Mouse (Mus musculus) CH12.LX (cell line): ENCODE results near the gene Sept9.

Experiments
- CTCF ChIP-seq, 2 experiments: IDR thresholded peaks in 1 of 2; conservative IDR thresholded peaks in 1 of 2; 2 replicates each; pipeline ENCODE4 v1.5.1; 2011 to 2012; ENCODE audit warnings: low read depth in 2 of 2, low read length in 2 of 2, improper control_type of control experiment in 1 of 2, inconsistent platforms in 1 of 2, mild to moderate bottlenecking in 1 of 2, moderate library complexity in 1 of 2
- E2F4 ChIP-seq: IDR thresholded peaks from 2 replicates; pipeline ENCODE4 v1.6.1; 2011; ENCODE audit warnings: low read depth, low read length, improper control_type of control experiment; ENCODE audit not compliant: insufficient replicate concordance
- GABPA ChIP-seq: IDR thresholded peaks from 2 replicates; pipeline ENCODE4 v1.6.1; 2012; ENCODE audit warnings: low read depth, low read length, improper control_type of control experiment, inconsistent platforms; ENCODE audit not compliant: insufficient replicate concordance
- IRF4 ChIP-seq: IDR thresholded peaks from 2 replicates; pipeline ENCODE4 v1.6.1; 2014; ENCODE audit warnings: low read depth, mild to moderate bottlenecking, inconsistent platforms, low read length, improper control_type of control experiment
- MAX ChIP-seq: IDR thresholded peaks from 2 replicates; pipeline ENCODE4 v1.6.1; 2011; ENCODE audit warnings: low read length, improper control_type of control experiment
- MYC ChIP-seq: IDR thresholded peaks from 2 replicates; pipeline ENCODE4 v1.6.1; 2011; ENCODE audit warnings: low read depth, mild to moderate bottlenecking, improper control_type of control experiment, low read length
- NRF1 ChIP-seq: IDR thresholded peaks from 2 replicates; pipeline ENCODE4 v1.6.1; 2014; ENCODE audit warnings: low read depth, mild to moderate bottlenecking, inconsistent platforms, low read length, improper control_type of control experiment, moderate library complexity
- ZC3H11A ChIP-seq: IDR thresholded peaks from 2 replicates; pipeline ENCODE4 v1.6.1; 2012; ENCODE audit warnings: low read depth, mild to moderate bottlenecking, inconsistent platforms, low read length, improper control_type of control experiment
- ZKSCAN1 ChIP-seq: IDR thresholded peaks from 2 replicates; pipeline ENCODE4 v1.6.1; 2012; ENCODE audit warnings: low read depth, inconsistent platforms, low read length, improper control_type of control experiment, borderline replicate concordance
- ZMIZ1 ChIP-seq: IDR thresholded peaks from 2 replicates; pipeline ENCODE4 v1.6.1; 2012; ENCODE audit warnings: low read depth, mild to moderate bottlenecking, inconsistent platforms, low read length, improper control_type of control experiment

DNA sequence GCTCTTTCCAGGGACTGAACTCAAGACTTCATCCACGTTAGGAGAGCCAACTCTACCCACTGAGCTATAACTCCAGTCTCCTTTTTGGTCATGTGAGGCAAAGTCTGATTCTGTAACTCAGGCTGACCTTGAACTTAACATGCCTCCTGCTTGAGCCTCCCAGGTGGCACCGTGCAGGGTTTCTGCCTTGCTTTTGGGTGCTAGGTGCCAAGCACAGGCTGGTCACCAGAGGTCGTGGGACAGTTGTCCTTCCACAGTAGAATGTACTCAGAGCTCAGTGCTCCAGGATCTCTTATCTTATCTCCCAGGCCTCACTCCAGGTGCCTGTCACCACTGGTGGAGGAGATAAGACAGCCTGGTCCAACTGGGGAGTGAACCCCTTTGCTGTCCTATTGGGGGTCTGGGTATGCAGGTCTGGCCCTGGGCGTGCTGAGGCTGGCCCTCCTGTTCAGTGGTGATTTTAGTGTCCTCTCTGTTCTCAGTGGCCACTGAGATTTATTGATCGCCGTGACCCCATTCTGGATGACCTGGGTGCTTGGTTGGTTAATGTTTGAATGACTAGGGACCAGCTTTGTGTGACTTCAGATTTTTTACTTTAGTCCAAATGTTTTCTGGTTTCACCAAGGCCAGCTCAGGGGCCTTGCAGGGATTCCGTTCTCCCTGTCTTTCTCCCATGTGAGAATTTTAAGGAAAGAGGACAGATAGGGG is 136.8 kb downstream of the Sept9 start:
- TF ChIP-seq CTCF (conservative IDR thresholded peaks at IDR 0.05 in 1 of 2, IDR thresholded peaks at IDR 0.05 in 1 of 2; ENCODE audit: low read depth in 2 of 2, low read length in 2 of 2) (no peak), ZKSCAN1 (no peak), MAX (no peak), IRF4 (no peak), ZC3H11A (no peak), ZMIZ1 (no peak), E2F4 (no peak), MYC (no peak), GABPA (no peak), NRF1 (no peak)
